Mouse (Mus musculus) gastrocnemius, adult 8-10 months (tissue): ENCODE measurements around the gene Ehmt2. TPM values are rescaled to one million over a fixed set of nuclear protein-coding genes. Genes with fewer than 3 reads are reported as not detected.
"Not testable (repeated sequence)": the region's sequence is repeated elsewhere in the genome, so short reads cannot be mapped to it uniquely, and the experiment has no call there.

Experiments
- DNase-seq, 2 experiments: peaks; one replicate each; pipeline ENCODE4 v3.0.0; 2022; ENCODE audit warnings: low spot score in 2 of 2
- microRNA-seq: library from miRNA; unstranded; fragments of <30 nt; microRNA quantifications from one replicate; pipeline ENCODE4 v1.2.0, GENCODE M21; 2022
- total RNA-seq, 4 experiments: library from RNA; stranded (reverse); gene quantifications; 2 replicates each; pipeline ENCODE4 v1.2.4; 2022

Gene Ehmt2
- total RNA-seq, 4 experiments from 2014 or later: 31.2 to 37.2 (median 33.4) TPM

DNA sequence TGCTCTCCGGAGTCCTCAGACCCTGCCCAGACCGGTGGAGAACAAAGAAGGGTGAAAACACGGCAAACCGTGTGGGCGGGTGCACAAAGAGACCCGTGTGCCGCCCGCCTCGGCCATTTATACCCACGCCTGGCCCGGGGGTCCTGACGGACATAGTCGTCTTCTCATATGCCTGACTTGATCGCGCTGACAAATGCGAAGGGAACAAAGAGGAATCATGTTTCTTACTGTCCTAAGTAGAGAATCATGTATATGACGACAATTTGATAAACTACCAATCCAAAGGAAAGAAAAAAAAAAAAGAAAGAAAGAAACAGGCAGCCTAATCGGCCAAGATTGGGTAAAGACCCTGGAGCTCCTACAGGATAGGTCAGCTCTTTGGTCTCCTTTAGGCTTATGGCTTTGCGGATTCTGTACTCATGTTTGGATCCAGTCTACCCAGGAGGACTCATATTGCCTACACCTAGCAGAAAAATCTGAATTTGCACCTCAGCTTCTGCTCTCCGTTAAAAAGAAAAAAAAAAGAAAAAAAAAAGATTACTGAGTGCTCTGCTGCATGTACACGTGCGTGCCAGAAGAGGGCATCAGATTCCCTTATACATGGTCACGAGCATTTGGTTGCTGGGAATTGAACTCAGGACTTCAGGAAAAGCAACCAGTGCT is 54.2 kb downstream of the Ehmt2 start:
- peak; percentile 62 to 64 for DNase-seq

- DNase-seq: no peak
Observed at GRCm38 (mm10) chr17:34953258-34953657, 55.0 kb downstream of the Ehmt2 start.

DNA sequence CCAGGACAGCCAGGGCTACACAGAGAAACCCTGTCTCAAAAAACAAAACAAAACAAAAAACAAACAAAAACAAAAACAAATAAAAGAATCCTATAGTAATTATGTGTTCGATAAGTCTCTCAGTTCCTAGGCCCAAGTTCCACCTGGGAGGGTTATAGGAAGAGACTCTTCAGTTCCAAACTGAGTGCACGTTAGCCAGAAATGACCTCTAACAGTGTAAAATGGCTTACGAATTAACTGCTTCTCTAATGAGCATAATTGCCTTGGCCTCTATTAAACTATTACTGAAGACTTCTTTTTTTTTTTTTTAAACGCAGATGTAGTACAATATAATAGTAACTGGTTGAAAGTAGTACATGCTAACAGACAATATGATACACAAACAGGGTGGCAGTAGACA is 55.6 kb downstream of the Ehmt2 start:
- no peak for DNase-seq

DNA sequence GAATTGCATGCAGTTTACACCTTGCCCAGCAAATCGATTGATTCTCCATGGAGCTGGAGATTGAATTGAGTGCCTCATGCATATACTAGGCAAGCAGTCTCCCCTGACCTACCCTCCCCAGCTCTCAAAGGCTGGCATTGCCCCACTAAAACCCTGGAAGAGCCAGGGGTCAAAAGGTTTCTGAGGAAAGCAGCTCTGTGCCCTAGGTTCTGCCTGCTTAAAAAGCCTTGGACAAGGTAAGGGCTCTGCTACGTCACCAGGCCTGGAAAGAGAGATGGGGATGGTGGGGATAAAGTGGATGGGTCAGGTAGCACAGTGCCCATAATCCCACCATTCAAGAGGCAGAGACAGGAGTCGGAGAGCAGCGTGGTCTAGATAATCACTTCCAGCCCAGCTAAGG is 56.6 kb downstream of the Ehmt2 start:
- no peak for DNase-seq

- no peak for DNase-seq
Observed at GRCm38 (mm10) chr17:34955884-34956283, 57.6 kb downstream of the Ehmt2 start.

DNA sequence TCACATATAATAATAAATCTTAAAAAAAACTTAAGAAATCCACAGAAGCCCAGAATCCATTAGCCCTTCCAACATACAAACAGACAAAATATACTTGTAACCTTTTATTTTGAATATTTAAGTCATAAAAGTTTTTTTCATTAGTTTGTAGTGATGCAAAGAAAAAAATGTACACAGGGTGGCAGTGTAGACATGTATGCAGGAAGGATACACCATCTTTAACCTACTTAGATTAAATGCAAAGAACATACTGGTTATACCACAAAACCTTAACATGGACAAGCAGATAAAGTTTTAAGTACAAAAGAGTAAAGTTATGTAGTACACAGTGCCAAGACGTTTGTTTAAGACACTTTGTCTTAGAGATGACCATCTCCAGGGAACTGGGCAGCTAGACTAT is 58.1 kb downstream of the Ehmt2 start:
- no peak for DNase-seq

DNA sequence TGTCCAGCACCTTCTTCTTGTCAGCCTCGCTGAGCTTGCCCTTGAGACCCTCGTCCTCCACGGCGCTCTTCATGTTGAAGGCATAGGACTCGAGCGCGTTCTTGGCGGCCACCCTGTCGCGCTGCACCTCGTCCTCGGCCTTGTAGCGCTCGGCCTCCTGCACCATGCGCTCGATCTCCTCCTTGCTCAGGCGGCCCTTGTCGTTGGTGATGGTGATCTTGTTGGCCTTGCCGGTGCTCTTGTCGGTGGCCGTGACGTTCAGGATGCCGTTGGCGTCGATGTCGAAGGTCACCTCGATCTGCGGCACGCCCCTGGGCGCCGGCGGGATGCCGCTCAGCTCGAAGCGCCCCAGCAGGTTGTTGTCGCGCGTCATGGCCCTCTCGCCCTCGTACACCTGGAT is 59.0 kb downstream of the Ehmt2 start:
- DNase-seq: not testable (repeated sequence)

GRCm38 (mm10) chr17:34957966-34958365 is 59.7 kb downstream of the Ehmt2 start:
- not testable (repeated sequence) for DNase-seq

DNA sequence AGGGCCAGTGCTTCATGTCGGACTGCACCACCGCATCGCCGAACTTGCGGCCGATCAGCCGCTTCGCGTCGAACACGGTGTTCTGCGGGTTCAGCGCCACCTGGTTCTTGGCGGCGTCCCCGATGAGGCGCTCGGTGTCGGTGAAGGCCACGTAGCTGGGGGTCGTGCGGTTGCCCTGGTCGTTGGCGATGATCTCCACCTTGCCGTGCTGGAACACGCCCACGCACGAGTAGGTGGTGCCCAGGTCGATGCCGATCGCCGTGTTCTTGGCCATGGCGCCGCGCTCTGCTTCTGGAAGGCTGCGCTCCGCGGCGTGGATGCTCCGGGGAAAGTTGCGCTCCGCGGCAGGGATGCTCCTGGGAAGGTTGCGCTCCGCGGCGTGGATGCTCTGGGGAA is 60.5 kb downstream of the Ehmt2 start:
- not testable (repeated sequence) for DNase-seq

DNA sequence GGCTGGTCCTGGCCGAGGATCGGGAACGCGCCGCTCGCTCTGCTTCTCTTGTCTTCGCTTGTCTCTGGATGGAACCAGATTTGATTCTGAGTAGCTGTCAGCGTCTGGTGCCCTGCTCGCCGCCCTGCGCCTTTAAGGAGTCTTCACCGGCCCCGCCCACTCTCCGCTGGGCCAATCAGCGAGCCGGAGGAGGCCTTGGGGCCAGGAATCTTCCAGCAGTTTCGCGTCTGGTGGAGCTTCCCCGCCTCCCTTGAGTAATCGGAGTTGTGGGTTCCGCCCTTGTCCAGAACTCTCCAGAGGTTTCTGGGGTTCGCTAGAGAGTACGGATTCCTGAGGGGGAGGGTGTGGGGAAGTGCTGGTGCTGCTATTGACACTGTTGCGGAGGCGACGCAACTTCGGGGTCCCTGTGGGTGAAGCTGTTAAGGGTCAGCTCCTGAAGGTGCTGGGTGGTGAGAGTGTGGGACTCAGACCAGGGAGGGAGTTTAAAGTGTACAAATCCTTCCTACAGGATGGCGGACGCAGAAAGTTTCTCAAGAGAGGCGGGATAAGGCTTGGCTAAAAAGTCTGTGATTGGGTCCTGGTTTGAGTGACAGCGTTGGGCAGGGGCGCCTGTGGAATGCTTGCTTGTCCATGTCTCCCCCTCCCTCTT is 61.0 kb downstream of the Ehmt2 start, which contains the start of gene Hspa1b:
Gene Hspa1b, minus strand, starts transcription at position 109 of the 649 bp plus-strand sequence.
- DNase-seq: peak; percentile 72 to 80

DNA sequence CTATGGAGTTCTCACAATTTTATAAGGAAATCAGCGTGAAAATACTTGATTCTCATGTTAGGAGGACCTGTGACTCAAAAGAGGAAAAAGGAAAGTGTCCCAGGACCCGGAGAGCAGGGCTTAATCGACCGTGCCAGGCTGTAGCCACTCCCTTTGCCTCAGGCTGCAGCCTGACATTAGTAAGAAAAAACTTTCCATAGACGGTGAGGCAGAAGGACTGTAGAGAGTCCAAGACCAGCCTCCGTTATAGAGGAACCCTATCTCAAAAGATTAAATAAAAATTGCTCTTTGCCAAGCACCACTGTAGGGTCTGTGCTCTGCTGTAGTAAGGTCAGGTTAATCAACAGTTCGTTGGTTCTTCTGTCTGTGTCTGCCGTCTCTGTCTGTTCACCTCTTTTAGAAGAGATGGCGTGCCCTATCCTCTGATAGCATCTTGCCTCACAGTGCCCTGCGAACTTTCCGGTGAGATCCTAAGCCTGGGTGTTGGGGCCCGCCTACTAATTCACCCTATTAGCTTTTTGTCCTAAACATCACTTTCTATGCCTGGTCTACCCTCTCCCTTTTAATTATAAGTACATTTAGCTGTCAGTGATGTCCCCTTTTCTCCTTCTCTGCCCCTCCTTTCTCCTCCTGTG is 61.7 kb downstream of the Ehmt2 start:
- DNase-seq: no peak

GRCm38 (mm10) chr17:34960702-34961493 is 62.6 kb downstream of the Ehmt2 start:
- DNase-seq: no peak

GRCm38 (mm10) chr17:34962125-34962524 is 63.9 kb downstream of the Ehmt2 start:
- no peak for DNase-seq

GRCm38 (mm10) chr17:34962841-34963240 is 64.6 kb downstream of the Ehmt2 start:
- no peak for DNase-seq

Small RNAs within 50 kb of the gene (microRNA-seq; reads per million reads assigned to microRNA genes)
- not detected for gene Mir6972

Other genes starting within 250 kb of the Ehmt2 start
- gene Tnxb, start 227.9 kb upstream of the Ehmt2 start, total RNA-seq: 10 to 100 TPM; 18.1 to 27.4 (median 23.3) TPM
- gene C4b, start 154.6 kb upstream of the Ehmt2 start, total RNA-seq: 10 to 100 TPM in 1 of 4 experiments, 1 to 10 TPM in 3; 1.3 to 10.9 (median 4.9) TPM
- 1 to 10 TPM in 1 of 4 experiments, under 1 TPM in 1, not detected in 2; 0.34 to 3.1 TPM for gene Cyp21a1, start 93.9 kb upstream of the Ehmt2 start, total RNA-seq
- 1 to 10 TPM; 5.6 to 8.0 (median 6.9) TPM for gene Stk19, start 61.5 kb upstream of the Ehmt2 start, total RNA-seq
- 1 to 10 TPM; 7.3 to 9.9 (median 8.6) TPM for gene Dxo, start 61.5 kb upstream of the Ehmt2 start, total RNA-seq
- 10 to 100 TPM; 21.3 to 23.4 (median 21.9) TPM for gene Skiv2l, start 48.3 kb upstream of the Ehmt2 start, total RNA-seq
- 10 to 100 TPM in 1 of 4 experiments, 1 to 10 TPM in 3; 7.6 to 10.4 (median 8.9) TPM for gene Nelfe, start 48.1 kb upstream of the Ehmt2 start, total RNA-seq
- gene Cfb, start 36.0 kb upstream of the Ehmt2 start, total RNA-seq: 1 to 10 TPM in 3 of 4 experiments, under 1 TPM in 1; 0.56 to 6.3 (median 2.8) TPM
- gene Zbtb12, start 19.0 kb upstream of the Ehmt2 start, total RNA-seq: 1 to 10 TPM; 7.3 to 7.9 (median 7.6) TPM
- gene Gm20547, start 16.4 kb upstream of the Ehmt2 start, total RNA-seq: not detected
- 1 to 10 TPM in 3 of 4 experiments, under 1 TPM in 1; 0.73 to 2.3 (median 2.2) TPM for gene C2, start 204 bp upstream of the Ehmt2 start, total RNA-seq
- gene Slc44a4, start 16.0 kb downstream of the Ehmt2 start, total RNA-seq: under 1 TPM in 2 of 4 experiments, not detected in 2; 0.15 TPM
- 10 to 100 TPM in 2 of 4 experiments, 1 to 10 TPM in 2; 8.8 to 11.6 (median 10.5) TPM for gene Neu1, start 32.8 kb downstream of the Ehmt2 start, total RNA-seq
- gene Hspa1b, start 60.8 kb downstream of the Ehmt2 start, total RNA-seq: 10 to 100 TPM in 1 of 4 experiments, 1 to 10 TPM in 3; 2.4 to 13.6 (median 3.7) TPM
- not detected for gene Gm20481, start 71.4 kb downstream of the Ehmt2 start, total RNA-seq
- 10 to 100 TPM in 1 of 4 experiments, 1 to 10 TPM in 3; 4.2 to 17.8 (median 5.3) TPM for gene Hspa1a, start 73.7 kb downstream of the Ehmt2 start, total RNA-seq
- gene Hspa1l, start 74.2 kb downstream of the Ehmt2 start, total RNA-seq: 10 to 100 TPM; 19.4 to 26.1 (median 20.2) TPM
- gene Lsm2, start 83.4 kb downstream of the Ehmt2 start, total RNA-seq: 10 to 100 TPM; 11.7 to 15.7 (median 13.0) TPM
- gene Vars, start 102.5 kb downstream of the Ehmt2 start, total RNA-seq: 10 to 100 TPM; 37.3 to 42.8 (median 41.0) TPM
- 10 to 100 TPM in 3 of 4 experiments, 1 to 10 TPM in 1; 8.0 to 18.8 (median 13.7) TPM for gene Vwa7, start 118.1 kb downstream of the Ehmt2 start, total RNA-seq
- not detected for gene Sapcd1, start 129.5 kb downstream of the Ehmt2 start, total RNA-seq
- gene Msh5, start 148.3 kb downstream of the Ehmt2 start, total RNA-seq: not detected
- 1 to 10 TPM; 5.2 to 9.0 (median 6.6) TPM for gene Clic1, start 151.5 kb downstream of the Ehmt2 start, total RNA-seq
- 1 to 10 TPM; 4.3 to 6.2 (median 5.1) TPM for gene Ddah2, start 160.6 kb downstream of the Ehmt2 start, total RNA-seq
- not detected for gene Ly6g6c, start 166.9 kb downstream of the Ehmt2 start, total RNA-seq
- not detected for gene Mpig6b, start 167.7 kb downstream of the Ehmt2 start, total RNA-seq
- gene Ly6g6e, start 178.4 kb downstream of the Ehmt2 start, total RNA-seq: not detected
- gene Ly6g6d, start 179.6 kb downstream of the Ehmt2 start, total RNA-seq: 1 to 10 TPM in 1 of 4 experiments, under 1 TPM in 2, not detected in 1; 0.53 to 1.8 (median 0.99) TPM
- not detected for gene Ly6g6f, start 187.1 kb downstream of the Ehmt2 start, total RNA-seq
- gene Abhd16a, start 190.8 kb downstream of the Ehmt2 start, total RNA-seq: 100 to 1,000 TPM in 1 of 4 experiments, 10 to 100 TPM in 3; 84.1 to 107 (median 92.9) TPM
- not detected for gene Ly6g5c, start 209.8 kb downstream of the Ehmt2 start, total RNA-seq
- not detected for gene Ly6g5b, start 217.0 kb downstream of the Ehmt2 start, total RNA-seq
- 10 to 100 TPM in 1 of 4 experiments, 1 to 10 TPM in 3; 8.6 to 11.4 (median 9.3) TPM for gene Gpank1, start 223.0 kb downstream of the Ehmt2 start, total RNA-seq
- gene Csnk2b, start 223.6 kb downstream of the Ehmt2 start, total RNA-seq: 100 to 1,000 TPM; 169 to 216 (median 180) TPM
- gene D17H6S53E, start 227.9 kb downstream of the Ehmt2 start, total RNA-seq: 10 to 100 TPM; 13.6 to 22.6 (median 17.0) TPM
- gene Apom, start 233.6 kb downstream of the Ehmt2 start, total RNA-seq: not detected
- 100 to 1,000 TPM; 206 to 247 (median 236) TPM for gene Bag6, start 236.7 kb downstream of the Ehmt2 start, total RNA-seq